Mouse (Mus musculus) adrenal gland, postnatal 36 days (tissue): ENCODE measurements at regions not wholly inside any gene's neighbourhood (a gene's known extent, or its start where the extent isn't known, plus 50 kb on each side); places are given as distances from the start of the nearest gene placed in this dataset.

Experiments used
- DNase-seq, 2 experiments: peaks; one replicate each; pipeline ENCODE4 v3.0.0; 2021; ENCODE audit warnings: mixed read lengths in 1 of 2

DNA sequence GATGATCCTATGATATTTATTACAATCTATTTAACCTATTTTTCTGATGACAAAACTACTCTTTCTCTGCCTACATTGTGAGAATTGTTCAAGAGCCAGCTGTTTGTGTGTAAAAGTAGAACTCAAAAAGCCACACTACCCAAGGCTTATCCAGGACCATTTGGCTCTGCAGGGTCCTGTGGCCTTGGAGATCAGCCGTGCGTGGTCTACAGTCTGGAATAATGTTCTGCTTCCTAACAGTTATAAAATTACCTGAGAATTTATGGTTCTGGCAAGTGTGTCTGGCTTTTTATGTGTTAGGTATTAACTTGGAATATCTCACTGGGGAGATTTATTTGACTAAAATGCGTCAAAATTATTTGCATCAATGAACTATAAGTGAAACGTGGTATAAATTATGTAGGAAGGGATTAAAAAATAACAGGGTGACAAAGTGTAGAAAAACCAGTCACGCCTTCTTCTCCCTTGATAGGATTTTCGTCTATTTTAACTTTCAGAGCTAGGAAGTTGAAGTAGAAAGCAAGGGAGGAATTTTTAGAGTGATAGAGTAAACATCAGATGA lies 1789.0 kb upstream of the Gm7489 start:
- no peak for DNase-seq

DNA sequence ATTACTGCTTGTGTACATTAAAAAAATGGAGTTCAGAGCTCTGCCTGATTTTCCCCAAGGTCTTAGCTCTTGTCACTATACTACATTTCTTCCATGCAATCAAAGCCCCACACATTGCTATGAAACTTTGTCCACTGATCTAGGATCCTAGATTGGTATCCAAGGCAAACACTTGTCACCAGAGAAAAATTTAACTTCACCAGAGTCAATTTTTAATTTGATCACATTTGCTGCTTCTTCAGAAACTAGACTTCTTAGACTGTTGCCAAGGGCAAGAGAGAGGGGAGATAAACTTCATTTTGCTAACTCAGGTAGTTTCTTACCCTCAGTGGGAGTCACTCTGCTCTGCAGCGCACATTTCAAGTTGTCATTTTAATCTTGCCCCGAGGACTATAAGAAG lies 1775.9 kb upstream of the Gm7489 start:
- DNase-seq, result no peak

DNA sequence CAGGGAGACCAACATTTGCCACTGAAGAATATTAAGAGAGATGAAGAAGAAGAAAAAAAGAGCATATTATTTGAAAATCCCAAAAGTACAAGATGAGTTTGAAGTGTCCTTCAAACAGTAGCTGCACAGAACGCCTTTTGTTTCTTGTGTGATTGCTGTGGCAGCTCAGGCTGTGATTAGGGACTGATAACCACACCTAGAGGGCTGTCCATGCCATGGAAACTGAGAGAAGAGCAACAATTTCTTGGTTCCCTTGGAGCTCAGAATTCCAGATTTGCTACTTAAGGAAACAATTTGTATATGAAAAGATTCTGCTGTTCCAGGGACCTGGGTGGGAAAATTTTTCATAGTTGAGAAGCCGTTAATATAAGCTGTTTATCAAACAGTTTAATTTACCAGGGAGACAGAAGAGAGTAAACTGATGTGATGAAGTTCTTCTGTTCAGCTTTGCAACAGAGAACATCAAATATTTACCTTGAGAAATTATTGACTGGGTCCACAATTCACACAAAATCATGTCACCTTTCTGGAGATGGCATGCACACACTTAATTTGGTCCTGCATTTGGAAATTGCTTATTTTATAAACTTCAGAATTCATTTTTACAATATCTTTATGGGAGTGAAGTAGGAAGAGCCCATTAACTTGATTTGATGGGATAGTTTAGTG lies 1770.2 kb upstream of the Gm7489 start:
- no peak for DNase-seq

DNA sequence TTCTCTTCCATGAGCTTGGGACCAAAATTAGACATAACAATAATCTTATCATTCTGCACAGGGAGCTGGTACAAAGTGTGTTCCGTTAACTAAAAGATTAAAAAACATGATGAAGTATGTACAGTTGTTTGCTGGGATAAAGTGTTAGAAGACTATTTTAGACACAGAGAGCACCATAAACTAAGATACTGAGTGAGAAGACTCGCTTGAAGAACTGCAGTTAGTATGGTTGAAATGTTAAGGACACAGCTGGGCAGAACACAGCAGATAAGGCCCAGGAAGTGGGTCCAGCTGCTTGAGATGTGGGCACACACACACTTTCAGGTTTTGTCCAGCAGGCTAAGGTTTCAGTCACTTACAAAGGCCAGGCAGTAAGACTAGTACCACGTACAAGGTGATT lies 1748.0 kb upstream of the Gm7489 start:
- DNase-seq, result no peak

DNA sequence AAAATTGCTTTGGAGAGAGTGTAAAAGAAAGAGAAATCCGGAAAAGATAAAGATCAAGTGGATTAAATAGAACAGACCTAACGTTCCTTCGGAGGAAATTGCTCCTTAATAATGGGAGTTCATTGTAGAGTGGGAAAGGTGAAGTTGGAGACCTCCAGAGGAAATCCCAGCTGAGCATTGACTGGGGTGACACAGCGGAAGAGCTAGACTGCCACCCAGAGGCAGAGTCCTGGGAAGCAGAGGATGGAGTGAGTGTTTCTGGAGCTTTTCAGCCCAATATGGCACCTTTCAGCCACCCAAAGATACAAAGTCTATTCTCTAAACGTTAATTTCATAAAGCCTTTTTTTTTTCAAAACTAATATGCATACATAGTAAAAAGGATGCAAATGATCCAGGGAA lies 1731.3 kb upstream of the Gm7489 start:
- peak; percentile 27 to 33 for DNase-seq

DNA sequence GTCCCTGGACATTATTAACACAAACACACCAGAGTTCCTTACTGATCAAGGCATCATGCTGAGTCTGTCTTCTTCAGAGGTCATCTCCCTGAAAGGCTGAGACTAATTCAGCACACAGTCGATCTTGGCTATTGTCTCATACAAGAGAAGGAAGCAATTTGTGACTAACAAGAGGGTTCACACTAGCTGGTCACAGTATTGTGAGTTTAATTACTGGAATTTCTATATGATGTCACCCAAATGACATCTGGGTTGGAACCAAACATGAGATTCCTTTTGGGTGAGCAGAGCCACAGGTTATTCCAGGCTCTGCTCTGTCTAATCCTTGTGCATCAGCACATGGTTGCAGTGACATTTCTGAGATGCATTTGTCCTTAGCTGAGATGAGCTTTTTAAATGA lies 1728.9 kb upstream of the Gm7489 start:
- no peak for DNase-seq

DNA sequence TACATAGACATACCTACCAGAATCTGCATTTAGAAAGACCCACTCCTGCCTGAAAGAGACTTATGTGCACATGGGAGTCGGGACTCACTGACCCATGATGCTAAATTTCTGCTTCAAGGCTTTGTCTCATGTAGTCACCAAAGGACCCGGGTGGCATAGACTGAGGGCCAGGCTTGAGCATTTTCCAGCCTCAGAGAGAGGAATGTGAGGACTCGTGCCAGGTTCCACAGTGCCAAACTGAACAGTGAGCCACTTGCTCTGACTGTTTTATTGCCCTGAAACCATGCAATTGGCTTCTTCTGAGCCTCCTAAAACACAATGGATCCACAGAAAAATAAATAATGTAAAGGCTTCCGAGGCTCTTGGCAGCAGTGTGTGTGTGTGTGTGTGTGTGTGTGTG lies 1727.9 kb upstream of the Gm7489 start:
- no peak for DNase-seq

DNA sequence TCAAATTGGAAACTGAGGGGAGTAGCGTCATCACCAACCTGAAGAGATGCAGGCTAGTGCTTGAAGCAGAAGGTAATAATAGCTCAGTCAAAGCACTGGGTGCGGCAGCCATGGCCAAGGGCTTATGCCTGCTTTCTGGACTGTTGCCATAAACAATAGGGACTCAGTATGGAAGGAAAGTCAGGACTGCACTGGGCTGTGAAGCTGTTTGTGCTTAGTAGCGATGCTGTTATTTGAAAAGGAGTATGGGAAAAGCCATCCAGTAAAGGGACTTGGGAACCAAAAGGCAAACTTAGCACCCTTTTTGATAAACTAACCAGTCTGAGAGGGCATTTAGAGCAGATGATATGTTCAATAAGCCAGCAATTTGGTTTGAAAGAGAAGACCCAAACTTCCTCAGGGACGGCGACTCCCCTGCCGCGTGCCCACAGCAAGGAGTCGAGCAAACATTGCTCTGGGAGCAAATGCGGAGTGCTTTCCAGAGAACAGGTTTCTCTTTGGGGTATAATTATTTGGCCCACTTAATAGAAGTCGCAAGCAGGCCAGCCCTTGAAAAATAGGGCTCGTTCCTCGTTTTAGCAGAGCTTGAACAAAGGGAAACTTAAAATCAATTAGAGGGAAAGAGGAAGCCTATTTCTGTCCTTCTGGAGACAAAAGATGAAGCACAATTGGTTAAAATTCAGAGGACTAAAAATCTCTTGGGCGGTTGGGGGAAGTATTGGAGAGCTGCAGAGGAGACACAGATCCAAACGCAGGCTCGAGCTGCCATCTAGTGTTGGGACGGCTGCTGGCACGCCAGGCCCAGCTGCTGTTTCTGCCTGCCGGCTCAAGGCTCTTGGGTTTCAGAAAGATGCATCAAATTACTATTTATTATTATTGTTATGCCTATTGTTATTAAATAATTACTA lies 1724.3 kb upstream of the Gm7489 start:
- DNase-seq, result peak; percentile 78 to 82

DNA sequence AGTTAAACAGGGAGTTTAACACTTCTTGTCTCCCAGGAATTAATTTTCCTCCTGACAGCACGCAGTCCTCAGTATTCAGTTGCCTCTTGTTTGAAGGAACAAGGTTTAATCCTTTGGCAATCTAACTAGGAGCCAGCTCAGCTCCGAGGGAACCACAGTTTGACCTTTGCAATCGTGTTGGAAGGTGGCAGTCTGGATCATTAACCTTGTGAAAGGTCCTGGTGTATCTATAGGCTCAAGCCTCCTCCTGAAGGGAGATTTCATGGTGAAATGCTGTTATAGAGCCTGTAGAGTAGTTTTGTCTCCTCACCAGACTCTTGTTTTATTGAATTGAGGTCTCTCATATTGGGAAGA lies 1723.6 kb upstream of the Gm7489 start:
- DNase-seq, result peak in 1 of 2 experiments; percentile 2

DNA sequence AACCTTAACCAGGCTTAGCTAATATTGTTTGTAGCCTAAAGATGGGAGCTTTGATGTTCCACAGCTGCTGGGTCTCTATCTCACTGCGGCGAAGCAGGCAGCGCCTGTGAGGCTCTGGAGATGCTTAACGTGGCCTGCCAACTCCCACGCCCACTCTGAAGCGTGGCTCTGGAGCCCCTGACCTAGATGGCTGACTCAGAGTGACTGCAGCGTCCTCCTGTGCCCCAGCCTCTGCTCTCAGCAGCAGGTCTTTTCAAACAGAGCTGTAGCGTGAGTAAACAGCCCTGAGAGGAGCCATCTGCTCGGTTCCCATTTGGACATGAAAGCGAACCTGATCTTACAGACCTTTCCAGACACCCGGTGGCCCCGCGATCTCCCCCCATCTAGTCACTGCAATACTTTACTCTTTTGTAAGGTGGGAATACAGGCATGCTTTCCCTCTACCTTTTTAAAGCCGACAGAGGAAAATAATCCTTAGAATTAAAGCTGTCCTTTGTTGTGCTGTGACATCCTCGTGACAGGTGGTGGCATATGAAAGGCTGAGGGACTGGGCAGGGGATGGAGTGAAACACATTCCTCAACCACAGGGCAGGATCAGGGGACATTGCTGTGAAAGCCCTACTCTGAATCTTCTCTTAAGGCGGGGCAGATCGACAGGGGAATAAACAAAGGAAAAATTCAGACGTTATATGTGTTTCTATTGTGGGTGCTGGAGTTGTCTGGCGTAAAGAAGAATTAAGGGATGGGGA lies 1723.0 kb upstream of the Gm7489 start:
- peak; percentile 14 to 42 for DNase-seq

DNA sequence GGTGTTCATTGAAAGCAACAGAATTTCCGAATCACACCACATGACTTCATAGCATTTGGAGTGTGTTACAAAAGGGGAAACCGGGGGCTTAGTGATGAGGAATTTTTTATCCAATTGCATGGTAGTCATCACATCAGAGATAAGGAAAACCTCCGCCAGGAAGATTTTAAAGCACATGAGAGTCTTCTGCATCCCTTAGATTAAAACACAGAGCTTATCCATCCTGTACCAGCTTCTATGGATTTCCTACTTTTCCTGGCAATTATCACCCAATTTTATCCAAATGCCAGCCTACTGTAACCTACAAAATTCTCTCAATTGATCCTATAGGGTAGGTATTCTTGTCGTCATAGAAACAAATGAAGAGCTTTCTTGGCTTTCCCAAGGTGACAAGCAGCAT lies 1718.6 kb upstream of the Gm7489 start:
- no peak for DNase-seq

DNA sequence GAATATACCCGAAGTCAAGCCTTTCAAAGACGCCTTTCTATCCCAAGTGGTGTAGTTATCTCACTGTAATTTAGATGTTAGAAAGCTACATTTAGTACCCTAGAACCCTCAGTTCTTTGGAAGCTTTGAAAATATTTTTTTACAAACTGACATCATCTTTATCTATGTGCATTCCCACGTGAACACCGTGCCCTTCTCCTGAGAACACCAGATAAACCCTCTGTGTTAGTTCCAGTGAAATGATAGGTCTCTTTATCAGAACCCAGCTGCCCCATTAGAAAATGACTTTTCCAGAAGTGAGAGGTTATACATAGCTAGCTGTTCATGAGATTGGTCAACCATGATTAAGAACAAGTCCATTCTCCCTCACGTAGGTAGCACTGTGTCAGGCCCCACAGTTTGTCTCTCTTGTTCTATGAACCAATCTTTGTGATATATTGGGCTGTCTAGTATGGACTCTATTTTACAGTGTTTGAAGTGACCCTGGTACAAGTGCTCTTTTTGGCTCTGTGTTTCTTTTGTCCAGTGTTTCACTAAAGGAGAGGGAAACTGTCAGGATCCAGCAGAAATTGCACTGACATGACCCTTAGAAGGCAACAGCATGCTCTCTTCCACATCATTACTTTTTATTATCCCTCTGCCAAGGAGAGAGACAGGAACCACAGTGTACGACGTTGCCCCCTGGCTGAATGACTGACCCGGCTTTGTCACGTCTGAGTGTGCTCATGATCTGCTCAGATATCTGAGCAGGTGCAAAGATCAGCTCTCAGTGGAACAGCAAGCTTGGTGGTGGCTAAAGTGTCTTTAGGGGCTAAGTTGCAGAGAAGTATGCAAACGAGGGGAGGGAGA lies 1717.9 kb upstream of the Gm7489 start:
- DNase-seq, result no peak

DNA sequence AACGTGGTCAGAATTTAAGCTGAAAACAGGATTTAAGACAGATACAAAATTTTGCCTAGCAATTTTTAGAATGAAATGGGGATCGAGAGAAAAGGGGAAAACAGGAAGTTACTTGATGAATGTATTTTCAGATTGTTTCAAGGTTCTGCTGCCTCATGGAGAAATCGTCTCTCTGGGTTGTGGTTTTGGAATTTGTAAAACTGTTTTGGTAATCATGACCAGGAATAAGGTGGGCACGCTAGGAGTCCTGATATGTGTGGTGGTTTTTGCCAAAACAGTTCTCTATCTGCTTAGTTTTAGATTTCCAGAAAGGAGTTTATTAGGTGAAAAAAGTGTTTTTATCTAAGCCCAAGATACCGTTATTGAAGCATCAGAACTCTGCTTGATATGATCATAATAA lies 1716.9 kb upstream of the Gm7489 start:
- DNase-seq, result no peak

DNA sequence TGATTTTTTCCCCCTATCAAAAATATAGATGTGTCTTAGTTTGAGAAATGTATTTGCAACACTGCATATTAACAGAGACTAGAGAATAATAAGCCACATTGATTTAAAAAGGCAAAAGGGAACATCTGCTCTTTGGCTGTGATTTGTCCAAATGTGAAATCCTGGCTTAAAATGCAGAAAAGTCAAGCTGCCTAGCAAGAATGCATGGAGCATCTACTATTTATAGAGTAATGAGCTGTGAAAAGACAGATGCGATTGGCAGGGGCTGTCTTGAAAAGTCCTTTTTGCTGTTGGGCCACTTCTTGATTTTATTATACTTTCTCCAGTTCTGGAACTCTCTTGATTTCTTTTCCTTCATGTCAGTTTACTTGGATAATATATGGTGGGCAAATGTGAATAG lies 1707.8 kb upstream of the Gm7489 start:
- no peak for DNase-seq

DNA sequence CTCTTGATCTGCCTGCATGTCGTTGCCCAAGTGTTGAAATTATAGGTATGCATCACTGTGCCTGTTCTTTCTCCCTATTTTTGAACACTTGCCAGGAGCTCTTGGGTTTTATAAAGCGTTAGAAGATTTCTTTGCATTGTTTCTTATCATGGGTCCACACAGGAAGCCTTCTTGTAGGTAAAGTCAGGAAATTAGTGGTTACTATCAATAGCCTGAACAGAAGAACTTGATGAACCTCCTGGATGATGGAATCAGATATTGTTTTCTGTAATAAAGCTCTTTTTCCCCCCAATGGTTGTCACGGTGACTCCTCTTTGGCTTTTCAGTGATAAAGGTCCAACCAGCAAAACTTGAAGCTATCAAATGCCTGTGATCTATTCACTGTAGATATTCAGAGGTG lies 1706.0 kb upstream of the Gm7489 start:
- DNase-seq, result no peak

DNA sequence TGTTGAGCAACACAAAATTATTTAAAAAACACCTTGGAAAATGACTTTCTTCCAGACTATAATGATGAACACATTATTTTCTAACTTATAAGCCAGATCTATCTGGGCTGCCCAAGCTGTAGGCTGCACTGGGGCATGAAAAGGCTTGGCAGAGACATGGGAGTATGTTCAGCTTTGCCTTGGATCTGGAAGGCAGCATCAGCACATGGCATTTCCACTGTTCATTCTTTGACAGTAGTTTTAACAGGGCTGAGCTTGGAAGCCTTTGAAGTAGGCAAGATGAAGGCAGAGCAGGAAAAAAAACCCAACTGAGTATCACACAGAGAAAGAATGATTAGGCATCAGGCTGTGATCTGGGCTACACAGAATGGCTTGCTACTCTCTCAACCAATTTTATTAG lies 1705.3 kb upstream of the Gm7489 start:
- no peak for DNase-seq

DNA sequence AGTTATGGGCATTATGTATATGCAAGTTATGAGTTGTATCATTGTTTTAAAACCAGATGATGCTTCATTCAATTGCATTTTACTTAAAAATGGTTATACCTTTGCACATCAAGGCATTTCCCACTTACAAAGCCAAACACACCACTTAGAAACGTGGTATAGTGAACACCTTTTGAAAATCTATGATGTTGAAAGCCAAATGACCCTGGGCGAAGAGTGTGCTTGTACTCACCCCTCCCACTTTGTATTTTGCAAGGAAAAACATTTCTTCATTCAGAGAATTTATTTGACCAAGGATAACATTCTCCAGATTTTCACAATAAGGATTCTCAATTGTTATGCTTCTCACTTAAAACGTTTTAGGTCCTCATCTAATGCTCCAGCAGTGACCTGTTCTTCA lies 1693.5 kb upstream of the Gm7489 start:
- DNase-seq, result no peak

DNA sequence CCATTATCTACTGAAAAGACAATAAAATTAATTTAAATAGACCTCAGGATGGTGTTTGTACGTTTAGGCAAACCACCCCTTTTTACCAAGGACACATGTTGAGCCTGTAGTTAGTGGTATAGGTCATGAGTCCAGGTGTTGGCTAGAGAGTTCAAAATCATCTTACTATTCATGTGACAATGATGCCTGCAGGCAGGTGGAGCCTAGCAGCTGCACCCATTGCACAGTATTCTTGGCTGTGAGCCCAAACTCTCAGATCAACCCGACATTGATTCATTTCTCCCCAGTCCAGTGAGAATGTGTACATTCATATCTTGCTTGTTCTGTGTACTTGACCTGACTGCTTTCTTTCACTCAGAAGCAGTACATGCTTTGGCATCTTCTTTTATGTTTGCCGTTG lies 1677.4 kb upstream of the Gm7489 start:
- no peak for DNase-seq

DNA sequence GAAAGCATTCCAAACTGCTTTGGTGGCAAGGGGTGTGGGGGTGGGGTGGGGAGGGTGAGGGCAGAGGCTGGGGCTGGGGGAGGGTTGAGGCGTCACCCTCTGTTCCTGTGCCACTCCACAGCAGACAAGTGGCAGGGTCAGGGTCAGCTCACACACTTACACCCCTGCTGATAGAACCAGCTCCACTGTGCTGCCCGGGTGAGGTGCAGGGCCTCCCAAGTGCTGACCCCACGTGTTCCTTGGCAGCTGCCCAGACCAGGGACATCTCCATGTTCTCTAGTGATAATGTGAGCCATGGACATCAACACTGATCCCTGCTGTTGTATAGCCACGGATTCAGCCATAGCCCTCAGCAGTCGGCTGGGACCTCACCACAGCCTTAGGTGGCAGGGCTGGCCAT lies 1652.3 kb upstream of the Gm7489 start:
- no peak for DNase-seq

DNA sequence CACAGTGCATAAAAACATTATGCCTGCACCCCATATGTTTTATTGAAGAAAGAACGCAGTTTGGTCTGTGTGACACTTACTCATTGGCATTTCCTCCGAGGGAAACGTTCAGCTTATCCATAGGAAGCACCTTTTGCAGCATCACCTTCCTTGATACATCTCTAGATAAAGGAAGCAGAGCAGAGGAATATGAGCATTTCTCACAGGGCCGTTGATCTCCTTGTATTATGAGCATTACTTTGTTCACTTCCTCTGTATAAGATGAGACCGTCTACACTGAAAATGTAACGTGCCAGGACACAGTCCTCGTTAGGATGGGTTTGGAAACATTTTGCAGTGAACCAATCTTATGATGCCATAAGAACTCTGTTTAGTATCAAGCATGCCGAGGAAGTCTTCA lies 1648.5 kb upstream of the Gm7489 start:
- no peak for DNase-seq

DNA sequence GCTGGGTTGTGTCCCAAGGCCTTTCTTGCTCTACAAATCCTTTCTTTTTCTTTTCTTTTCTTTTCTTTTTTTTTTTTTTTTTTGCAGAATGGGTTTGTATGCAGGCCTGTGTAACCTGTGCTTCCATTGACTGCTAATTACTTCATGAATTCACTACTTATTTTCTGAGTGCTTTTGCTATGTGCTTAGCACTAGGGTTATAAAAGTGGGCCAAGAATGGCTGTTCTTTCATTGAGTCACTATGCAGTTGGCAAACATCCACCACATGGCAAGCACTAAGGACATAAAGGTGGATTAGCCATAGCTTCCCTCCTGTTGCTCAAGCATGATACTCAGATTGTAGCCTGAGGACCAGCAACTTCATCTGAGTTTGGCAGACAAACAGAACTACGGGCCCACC lies 1641.8 kb upstream of the Gm7489 start:
- peak in 1 of 2 experiments; percentile 4 for DNase-seq
